Mouse (Mus musculus): ENCODE measurements around the gene 1500009C09Rik. TPM values are rescaled to one million over a fixed set of nuclear protein-coding genes. Genes with fewer than 3 reads are reported as not detected.
A peak's percentile ranks its signal among the peaks of the same experiment; 100 is the strongest.

Gene 1500009C09Rik
- polyA plus RNA-seq, 1 experiment from 2014 or later: 20.3 TPM

- 84% methylated on average over 7 of the region's 7 CpGs for WGBS
- H3K4me3 ChIP-seq (ENCODE audit: low read length): no peak overlapping the region
- no peak for ATAC-seq
- no peaks in the 10 kb centered on the region for H3K9me3 ChIP-seq (ENCODE audit: control insufficient read depth, low read length)
- H3K4me1 ChIP-seq (ENCODE audit: control insufficient read depth, insufficient read depth, low read depth, low read length): peaks cover 15% of the 10 kb centered on the region
- H3K27ac ChIP-seq (ENCODE audit: low read depth, low read length): no peak overlapping the region
- H3K27me3 ChIP-seq (replicated peaks; ENCODE audit: control insufficient read depth, insufficient read depth, low read length): no peaks in the 10 kb centered on the region
- no peak overlapping the region for H3K9ac ChIP-seq (ENCODE audit: low read depth, low read length)
- H3K36me3 ChIP-seq (ENCODE audit: control insufficient read depth, insufficient read depth, low read length): peaks cover 45% of the 10 kb centered on the region
- no peak overlapping the region for H3K4me2 ChIP-seq (ENCODE audit: low read length)
Observed at GRCm38 (mm10) chr15:82290252-82290651, 38.1 kb downstream of the 1500009C09Rik start.

GRCm38 (mm10) chr15:82292851-82293250 is 40.7 kb downstream of the 1500009C09Rik start:
- H3K4me1 ChIP-seq (ENCODE audit: control insufficient read depth, insufficient read depth, low read depth, low read length): peaks cover 15% of the 10 kb centered on the region
- 10% methylated on average over 5 of the region's 5 CpGs for WGBS
- no peaks in the 10 kb centered on the region for H3K9me3 ChIP-seq (ENCODE audit: control insufficient read depth, low read length)
- peak overlapping the region; percentile 70 for H3K27ac ChIP-seq (ENCODE audit: low read depth, low read length)
- peak; percentile 29 for ATAC-seq
- peak overlapping the region; percentile 41 for H3K4me2 ChIP-seq (ENCODE audit: low read length)
- peak overlapping the region; percentile 17; the same call in 1 of the 2 replicates for H3K9ac ChIP-seq (ENCODE audit: low read depth, low read length)
- peaks cover 32% of the 10 kb centered on the region for H3K36me3 ChIP-seq (ENCODE audit: control insufficient read depth, insufficient read depth, low read length)
- H3K4me3 ChIP-seq (ENCODE audit: low read length): no peak overlapping the region
- no peaks in the 10 kb centered on the region for H3K27me3 ChIP-seq (replicated peaks; ENCODE audit: control insufficient read depth, insufficient read depth, low read length)

- H3K9me3 ChIP-seq (ENCODE audit: control insufficient read depth, low read length): no peaks in the 10 kb centered on the region
- WGBS: 6% methylated on average over 7 of the region's 7 CpGs
- peaks cover 15% of the 10 kb centered on the region for H3K4me1 ChIP-seq (ENCODE audit: control insufficient read depth, insufficient read depth, low read depth, low read length)
- peak overlapping the region; percentile 70 for H3K27ac ChIP-seq (ENCODE audit: low read depth, low read length)
- H3K4me2 ChIP-seq (ENCODE audit: low read length): peak overlapping the region; percentile 41
- H3K27me3 ChIP-seq (replicated peaks; ENCODE audit: control insufficient read depth, insufficient read depth, low read length): no peaks in the 10 kb centered on the region
- peak; percentile 87 for ATAC-seq
- H3K9ac ChIP-seq (ENCODE audit: low read depth, low read length): peak overlapping the region; percentile 17
- no peak overlapping the region for H3K4me3 ChIP-seq (ENCODE audit: low read length)
- H3K36me3 ChIP-seq (ENCODE audit: control insufficient read depth, insufficient read depth, low read length): peaks cover 29% of the 10 kb centered on the region
Observed at GRCm38 (mm10) chr15:82293271-82293711, 41.1 kb downstream of the 1500009C09Rik start.

- ATAC-seq: peak; percentile 10; the same call in 1 of the 2 replicates
- Histone ChIP-seq H3K4me1 (ENCODE audit: control insufficient read depth, insufficient read depth, low read depth, low read length) (peaks cover 15% of the 10 kb centered on the region), H3K9me3 (ENCODE audit: control insufficient read depth, low read length) (no peaks in the 10 kb centered on the region), H3K27me3 (replicated peaks; ENCODE audit: control insufficient read depth, insufficient read depth, low read length) (no peaks in the 10 kb centered on the region), H3K27ac (ENCODE audit: low read depth, low read length) (peak overlapping the region; percentile 70), H3K9ac (ENCODE audit: low read depth, low read length) (no peak overlapping the region), H3K4me2 (ENCODE audit: low read length) (no peak overlapping the region), H3K4me3 (ENCODE audit: low read length) (no peak overlapping the region), H3K36me3 (ENCODE audit: control insufficient read depth, insufficient read depth, low read length) (peaks cover 22% of the 10 kb centered on the region)
- WGBS: 28% methylated on average over 8 of the region's 8 CpGs
Observed at GRCm38 (mm10) chr15:82294059-82294458, 41.9 kb downstream of the 1500009C09Rik start.

- WGBS: 62% methylated on average over 39 of the region's 39 CpGs
Observed at GRCm38 (mm10) chr15:82298764-82299561, 46.8 kb downstream of the 1500009C09Rik start, which contains the start of gene Wbp2nl. TSS of gene Wbp2nl (plus strand) at chr15:82298954.

GRCm38 (mm10) chr15:82307107-82307506 is 54.9 kb downstream of the 1500009C09Rik start:
- Histone ChIP-seq H3K4me3 (ENCODE audit: low read length) (no peak overlapping the region), H3K4me2 (ENCODE audit: low read length) (no peak overlapping the region), H3K9ac (ENCODE audit: low read depth, low read length) (no peak overlapping the region), H3K27me3 (replicated peaks; ENCODE audit: control insufficient read depth, insufficient read depth, low read length) (no peaks in the 10 kb centered on the region), H3K27ac (ENCODE audit: low read depth, low read length) (no peak overlapping the region), H3K36me3 (ENCODE audit: control insufficient read depth, insufficient read depth, low read length) (no peaks in the 10 kb centered on the region), H3K4me1 (ENCODE audit: control insufficient read depth, insufficient read depth, low read depth, low read length) (no peaks in the 10 kb centered on the region), H3K9me3 (ENCODE audit: control insufficient read depth, low read length) (no peaks in the 10 kb centered on the region)
- ATAC-seq: no peak
- WGBS: 85% methylated on average over 3 of the region's 3 CpGs

More at GRCm38 (mm10) chr15:82298764-82299561, 46.8 kb downstream of the 1500009C09Rik start, which contains the start of gene Wbp2nl:
- Histone ChIP-seq H3K36me3 (ENCODE audit: control insufficient read depth, insufficient read depth, low read length) (no peaks in the 10 kb centered on the region), H3K27me3 (replicated peaks; ENCODE audit: control insufficient read depth, insufficient read depth, low read length) (no peaks in the 10 kb centered on the region), H3K4me2 (ENCODE audit: low read length) (peak within 1 kb of the TSS; percentile 25; the same call in 1 of the 2 replicates), H3K9me3 (ENCODE audit: control insufficient read depth, low read length) (no peaks in the 10 kb centered on the region), H3K4me3 (ENCODE audit: low read length) (no peak within 1 kb of the TSS; the same call in 1 of the 2 replicates), H3K4me1 (ENCODE audit: control insufficient read depth, insufficient read depth, low read depth, low read length) (peaks cover 3% of the 10 kb centered on the region), H3K9ac (ENCODE audit: low read depth, low read length) (no peak within 1 kb of the TSS), H3K27ac (ENCODE audit: low read depth, low read length) (no peak within 1 kb of the TSS)
- no peak for ATAC-seq

GRCm38 (mm10) chr15:82308416-82308815 is 56.2 kb downstream of the 1500009C09Rik start:
- no peaks in the 10 kb centered on the region for H3K36me3 ChIP-seq (ENCODE audit: control insufficient read depth, insufficient read depth, low read length)
- 87% methylated on average over 3 of the region's 3 CpGs for WGBS
- H3K27me3 ChIP-seq (replicated peaks; ENCODE audit: control insufficient read depth, insufficient read depth, low read length): no peaks in the 10 kb centered on the region
- H3K9ac ChIP-seq (ENCODE audit: low read depth, low read length): no peak overlapping the region
- H3K4me2 ChIP-seq (ENCODE audit: low read length): no peak overlapping the region
- H3K27ac ChIP-seq (ENCODE audit: low read depth, low read length): no peak overlapping the region
- no peaks in the 10 kb centered on the region for H3K4me1 ChIP-seq (ENCODE audit: control insufficient read depth, insufficient read depth, low read depth, low read length)
- no peak overlapping the region for H3K4me3 ChIP-seq (ENCODE audit: low read length)
- no peak for ATAC-seq
- H3K9me3 ChIP-seq (ENCODE audit: control insufficient read depth, low read length): no peaks in the 10 kb centered on the region

Other genes starting within 250 kb of the 1500009C09Rik start
- gene Desi1, start 218.5 kb upstream of the 1500009C09Rik start, polyA plus RNA-seq (2015; fragmentation: Nextera tagmentation; extraction: Ambion mirVana): 53.7 and 56.1 TPM in 2 replicates
- gene Snu13, start 204.8 kb upstream of the 1500009C09Rik start, polyA plus RNA-seq (2015; fragmentation: Nextera tagmentation; extraction: Ambion mirVana): 254 and 268 TPM in 2 replicates
- not detected in 2 replicates for gene 4930407I10Rik, start 193.2 kb upstream of the 1500009C09Rik start, polyA plus RNA-seq (2015; fragmentation: Nextera tagmentation; extraction: Ambion mirVana)
- 0.06 and 0.11 TPM in 2 replicates for gene Mei1, start 182.4 kb upstream of the 1500009C09Rik start, polyA plus RNA-seq (2015; fragmentation: Nextera tagmentation; extraction: Ambion mirVana)
- 10.6 and 11.9 TPM in 2 replicates for gene Ccdc134, start 124.5 kb upstream of the 1500009C09Rik start, polyA plus RNA-seq (2015; fragmentation: Nextera tagmentation; extraction: Ambion mirVana)
- gene Srebf2, start 105.2 kb upstream of the 1500009C09Rik start, polyA plus RNA-seq (2015; fragmentation: Nextera tagmentation; extraction: Ambion mirVana): 179 and 196 TPM in 2 replicates
- gene Shisa8, start 39.6 kb upstream of the 1500009C09Rik start, polyA plus RNA-seq (2015; fragmentation: Nextera tagmentation; extraction: Ambion mirVana): 3.4 and 4.2 TPM in 2 replicates
- gene Tnfrsf13c, start 28.0 kb upstream of the 1500009C09Rik start, polyA plus RNA-seq (2015; fragmentation: Nextera tagmentation; extraction: Ambion mirVana): 0.10 and 0.31 TPM in 2 replicates
- gene Cenpm, start 7.6 kb upstream of the 1500009C09Rik start, polyA plus RNA-seq (2015; fragmentation: Nextera tagmentation; extraction: Ambion mirVana): 20.0 and 24.0 TPM in 2 replicates
- 321 and 348 TPM in 2 replicates for gene Sept3, start 22.5 kb downstream of the 1500009C09Rik start, polyA plus RNA-seq (2015; fragmentation: Nextera tagmentation; extraction: Ambion mirVana)
- 0.10 TPM in 1 of 2 replicates, not detected in the other for gene Wbp2nl, start 46.6 kb downstream of the 1500009C09Rik start, polyA plus RNA-seq (2015; fragmentation: Nextera tagmentation; extraction: Ambion mirVana)
- gene Naga, start 86.5 kb downstream of the 1500009C09Rik start, polyA plus RNA-seq (2015; fragmentation: Nextera tagmentation; extraction: Ambion mirVana): 32.8 and 32.9 TPM in 2 replicates
- gene Pheta2, start 86.5 kb downstream of the 1500009C09Rik start, polyA plus RNA-seq (2015; fragmentation: Nextera tagmentation; extraction: Ambion mirVana): 1.6 and 2.1 TPM in 2 replicates
- gene Smdt1, start 86.6 kb downstream of the 1500009C09Rik start, polyA plus RNA-seq (2015; fragmentation: Nextera tagmentation; extraction: Ambion mirVana): 354 and 397 TPM in 2 replicates
- gene Ndufa6, start 101.9 kb downstream of the 1500009C09Rik start, polyA plus RNA-seq (2015; fragmentation: Nextera tagmentation; extraction: Ambion mirVana): 345 and 392 TPM in 2 replicates
- 3.3 TPM in 2 replicates for gene Cyp2d22, start 127.9 kb downstream of the 1500009C09Rik start, polyA plus RNA-seq (2015; fragmentation: Nextera tagmentation; extraction: Ambion mirVana)
- not detected in 2 replicates for gene Cyp2d11, start 141.6 kb downstream of the 1500009C09Rik start, polyA plus RNA-seq (2015; fragmentation: Nextera tagmentation; extraction: Ambion mirVana)
- gene Cyp2d10, start 154.8 kb downstream of the 1500009C09Rik start, polyA plus RNA-seq (2015; fragmentation: Nextera tagmentation; extraction: Ambion mirVana): not detected in 2 replicates
- gene Cyp2d9, start 181.0 kb downstream of the 1500009C09Rik start, polyA plus RNA-seq (2015; fragmentation: Nextera tagmentation; extraction: Ambion mirVana): not detected in 2 replicates